Mouse (Mus musculus): Measurements from ENCODE around the gene Zfp628. TPM values are rescaled to one million over a fixed set of nuclear protein-coding genes. Genes with fewer than 3 reads are reported as not detected.

Zfp628 gene
- polyA plus RNA-seq, 1 experiment from 2014 or later, result 3.9 TPM

DNA sequence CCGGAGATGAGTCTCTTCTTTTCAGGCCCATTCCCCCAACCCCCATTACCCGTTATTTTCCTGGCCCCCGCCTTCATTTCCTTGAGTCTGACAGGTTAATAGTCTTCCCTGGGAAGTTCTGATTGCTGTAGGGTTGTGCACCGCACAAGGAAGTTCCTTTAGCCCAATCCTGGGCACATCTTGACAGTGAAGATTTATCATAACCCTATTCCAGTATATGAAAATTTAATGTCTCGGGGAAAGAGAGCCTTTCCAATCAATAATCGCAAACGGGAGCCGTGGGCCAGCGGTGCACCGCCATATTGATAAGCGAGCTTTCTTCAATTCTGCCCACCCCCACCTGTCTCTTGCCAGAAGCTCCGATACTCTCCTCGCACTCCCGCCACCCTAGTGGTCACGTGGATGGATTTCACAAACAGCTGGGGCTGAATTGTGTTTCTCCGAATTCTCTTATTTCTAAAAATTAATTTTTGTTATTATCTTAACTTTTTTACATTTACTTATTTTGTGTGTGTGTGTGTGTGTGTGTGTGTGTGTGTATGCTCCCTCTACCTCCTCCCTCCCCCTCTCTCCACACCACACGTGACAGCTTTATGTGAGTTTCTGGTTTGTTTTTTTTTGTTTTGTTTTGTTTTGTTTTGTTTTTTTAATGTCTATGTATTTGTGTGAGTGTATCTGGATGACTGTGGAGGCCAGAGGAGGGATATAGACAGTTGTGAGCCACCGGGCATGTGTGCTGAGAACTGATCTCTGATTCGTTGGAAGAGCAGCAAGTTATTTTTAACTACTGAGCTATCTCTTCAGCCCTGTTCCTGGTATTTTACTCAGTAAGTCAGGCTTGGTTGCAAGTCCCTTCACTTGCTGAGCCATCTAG is 15.1 kb upstream of the Zfp628 start:
- H3K4me2 ChIP-seq (ENCODE audit: low read length), result peak overlapping the region; percentile 61
- H3K27ac ChIP-seq, result no peak overlapping the region
- H3K27me3 ChIP-seq (ENCODE audit: insufficient read depth, low read length), result no peaks in the 10 kb centered on the region
- H3K9ac ChIP-seq (ENCODE audit: low read depth, low read length), result peak overlapping the region; percentile 44; the same call in 1 of the 2 replicates
- DNase-seq (ENCODE audit: low spot score) (peak; percentile 49), ATAC-seq (replicated peaks; ENCODE audit: low FRiP score, low read depth) (no peak)
- peaks cover 8% of the 10 kb centered on the region for H3K4me1 ChIP-seq (replicated peaks; ENCODE audit: insufficient read depth, low read length)
- H3K36me3 ChIP-seq (ENCODE audit: insufficient read depth, low read length), result no peaks in the 10 kb centered on the region
- H3K4me3 ChIP-seq (replicated peaks; ENCODE audit: low read depth, low read length), result peak overlapping the region; percentile 24
- WGBS, result 9% methylated on average over 19 of the region's 19 CpGs
- H3K9me3 ChIP-seq (replicated peaks; ENCODE audit: low read length), result no peaks in the 10 kb centered on the region
- no peak; the same call in 1 of the 2 replicates for TF ChIP-seq CTCF (IDR thresholded peaks at IDR 0.05; ENCODE audit: low read depth)

GRCm38 (mm10) chr7:4900523-4900851 is 14.5 kb upstream of the Zfp628 start:
- 0 out of 2 replicates have a peak overlapping the region, but pooled peaks have one; percentile 24 for H3K4me3 ChIP-seq (replicated peaks; ENCODE audit: low read depth, low read length)
- H3K27ac ChIP-seq, result no peak overlapping the region
- no peak for TF ChIP-seq CTCF (IDR thresholded peaks at IDR 0.05; ENCODE audit: low read depth)
- no peak for DNase-seq (ENCODE audit: low spot score)
- H3K4me1 ChIP-seq (replicated peaks; ENCODE audit: insufficient read depth, low read length), result peaks cover 8% of the 10 kb centered on the region
- H3K27me3 ChIP-seq (ENCODE audit: insufficient read depth, low read length), result no peaks in the 10 kb centered on the region
- H3K9ac ChIP-seq (ENCODE audit: low read depth, low read length), result no peak overlapping the region
- ATAC-seq (replicated peaks; ENCODE audit: low FRiP score, low read depth), result no peak
- H3K9me3 ChIP-seq (replicated peaks; ENCODE audit: low read length), result no peaks in the 10 kb centered on the region
- H3K36me3 ChIP-seq (ENCODE audit: insufficient read depth, low read length), result no peaks in the 10 kb centered on the region
- H3K4me2 ChIP-seq (ENCODE audit: low read length), result peak overlapping the region; percentile 61
- 32% methylated on average over 11 of the region's 11 CpGs for WGBS

DNA sequence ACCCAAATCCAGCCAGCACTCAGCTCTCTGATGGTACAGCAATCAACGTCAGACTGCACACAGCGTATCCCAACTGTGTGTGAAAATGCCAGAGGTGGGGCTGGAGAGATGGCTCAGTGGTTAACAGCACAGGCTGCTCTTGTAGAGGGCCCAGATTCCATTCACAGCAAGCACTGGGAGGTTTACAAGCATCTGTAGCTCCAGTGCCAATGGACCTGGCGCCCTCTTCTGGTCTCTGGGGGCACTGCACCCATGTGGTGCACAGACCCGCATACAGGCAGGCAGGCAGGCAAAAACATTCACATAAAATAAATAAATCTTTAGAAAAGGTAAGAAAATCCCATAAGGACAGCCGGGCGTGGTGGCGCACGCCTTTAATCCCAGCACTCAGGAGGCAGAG is 13.8 kb upstream of the Zfp628 start:
- Histone ChIP-seq H3K4me1 (replicated peaks; ENCODE audit: insufficient read depth, low read length) (peaks cover 8% of the 10 kb centered on the region), H3K4me3 (replicated peaks; ENCODE audit: low read depth, low read length) (no peak overlapping the region), H3K9ac (ENCODE audit: low read depth, low read length) (no peak overlapping the region), H3K9me3 (replicated peaks; ENCODE audit: low read length) (no peaks in the 10 kb centered on the region), H3K4me2 (ENCODE audit: low read length) (no peak overlapping the region), H3K27me3 (ENCODE audit: insufficient read depth, low read length) (no peaks in the 10 kb centered on the region), H3K27ac (no peak overlapping the region), H3K36me3 (ENCODE audit: insufficient read depth, low read length) (no peaks in the 10 kb centered on the region)
- DNase-seq (ENCODE audit: low spot score) (peak; percentile 40), ATAC-seq (replicated peaks; ENCODE audit: low FRiP score, low read depth) (no peak)
- 58% methylated on average over 8 of the region's 8 CpGs for WGBS
- peak; percentile 60 for TF ChIP-seq CTCF (IDR thresholded peaks at IDR 0.05; ENCODE audit: low read depth)

DNA sequence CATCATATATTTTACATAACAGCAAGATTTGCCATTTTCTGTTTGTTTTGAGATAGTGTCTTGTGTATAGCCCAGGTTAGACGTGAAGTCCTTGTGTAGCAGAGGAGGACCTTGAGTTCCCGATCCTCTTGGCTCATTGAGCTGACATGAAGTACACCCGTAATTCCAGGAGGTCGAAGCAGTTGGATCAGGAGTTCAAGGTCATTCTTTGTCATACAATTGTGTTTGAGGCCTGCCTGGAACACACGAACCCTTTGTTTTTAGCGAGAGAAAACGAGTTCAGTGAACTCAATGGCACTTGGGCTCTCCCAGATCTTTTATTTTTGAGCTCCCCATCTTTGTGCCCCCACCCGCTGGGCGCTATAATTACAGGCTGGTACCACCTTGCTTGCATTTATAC is 12.6 kb upstream of the Zfp628 start:
- Histone ChIP-seq H3K9me3 (replicated peaks; ENCODE audit: low read length) (no peaks in the 10 kb centered on the region), H3K4me2 (ENCODE audit: low read length) (no peak overlapping the region), H3K9ac (ENCODE audit: low read depth, low read length) (no peak overlapping the region), H3K27ac (no peak overlapping the region), H3K27me3 (ENCODE audit: insufficient read depth, low read length) (no peaks in the 10 kb centered on the region), H3K36me3 (ENCODE audit: insufficient read depth, low read length) (no peaks in the 10 kb centered on the region), H3K4me1 (replicated peaks; ENCODE audit: insufficient read depth, low read length) (peaks cover 8% of the 10 kb centered on the region), H3K4me3 (replicated peaks; ENCODE audit: low read depth, low read length) (no peak overlapping the region)
- no peak for DNase-seq (ENCODE audit: low spot score)
- ATAC-seq (replicated peaks; ENCODE audit: low FRiP score, low read depth), result no peak
- WGBS, result 82% methylated on average over 9 of the region's 9 CpGs
- TF ChIP-seq CTCF (IDR thresholded peaks at IDR 0.05; ENCODE audit: low read depth), result no peak

GRCm38 (mm10) chr7:4906466-4906950 is 8.5 kb upstream of the Zfp628 start, which contains the start of gene Gm36210:
TSS of gene Gm36210 (minus strand) at chr7:4906516.
- WGBS, result 43% methylated on average over 10 of the region's 10 CpGs

DNA sequence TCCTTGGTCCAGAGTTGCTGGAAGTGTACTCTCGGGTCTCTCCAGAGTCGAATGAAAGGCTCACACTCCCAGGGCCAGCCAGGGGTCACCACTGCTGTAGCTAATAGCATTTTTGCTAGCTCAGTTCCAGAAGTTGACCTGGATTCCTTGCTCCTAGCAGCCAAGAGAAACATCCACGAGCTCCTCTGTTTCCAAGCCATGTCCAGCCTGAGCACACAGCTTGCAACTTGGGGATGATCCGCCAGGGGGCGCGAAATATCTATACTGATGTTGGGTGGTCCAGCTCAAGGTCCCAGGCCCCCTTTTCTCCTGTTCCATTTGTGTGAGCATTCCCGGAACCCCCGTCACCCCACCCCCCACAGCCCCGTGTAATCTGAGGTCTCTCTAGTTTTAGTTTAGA is 3.5 kb upstream of the Zfp628 start:
- Histone ChIP-seq H3K9ac (ENCODE audit: low read depth, low read length) (no peak overlapping the region), H3K27me3 (ENCODE audit: insufficient read depth, low read length) (no peaks in the 10 kb centered on the region)
- TF ChIP-seq CTCF (IDR thresholded peaks at IDR 0.05; ENCODE audit: low read depth), result peak; percentile 66

More at GRCm38 (mm10) chr7:4906466-4906950, 8.5 kb upstream of the Zfp628 start, which contains the start of gene Gm36210:
- Histone ChIP-seq H3K27me3 (ENCODE audit: insufficient read depth, low read length) (no peaks in the 10 kb centered on the region), H3K36me3 (ENCODE audit: insufficient read depth, low read length) (no peaks in the 10 kb centered on the region), H3K9me3 (replicated peaks; ENCODE audit: low read length) (no peaks in the 10 kb centered on the region), H3K4me1 (replicated peaks; ENCODE audit: insufficient read depth, low read length) (no peaks in the 10 kb centered on the region), H3K9ac (ENCODE audit: low read depth, low read length) (no peak within 1 kb of the TSS), H3K4me3 (replicated peaks; ENCODE audit: low read depth, low read length) (no peak within 1 kb of the TSS), H3K27ac (no peak within 1 kb of the TSS), H3K4me2 (ENCODE audit: low read length) (no peak within 1 kb of the TSS)
- no peak for TF ChIP-seq CTCF (IDR thresholded peaks at IDR 0.05; ENCODE audit: low read depth)
- no peak for ATAC-seq (replicated peaks; ENCODE audit: low FRiP score, low read depth)
- no peak for DNase-seq (ENCODE audit: low spot score)

More for the DNA sequence above, 3.5 kb upstream of the Zfp628 start:
- 29% methylated on average over 9 of the region's 9 CpGs for WGBS
- Histone ChIP-seq H3K9me3 (replicated peaks; ENCODE audit: low read length) (no peaks in the 10 kb centered on the region), H3K27ac (no peak overlapping the region), H3K4me2 (ENCODE audit: low read length) (no peak overlapping the region), H3K4me1 (replicated peaks; ENCODE audit: insufficient read depth, low read length) (peaks cover 8% of the 10 kb centered on the region; the same call in 1 of the 2 replicates), H3K36me3 (ENCODE audit: insufficient read depth, low read length) (no peaks in the 10 kb centered on the region), H3K4me3 (replicated peaks; ENCODE audit: low read depth, low read length) (no peak overlapping the region)
- DNase-seq (ENCODE audit: low spot score), result peak; percentile 78
- no peak for ATAC-seq (replicated peaks; ENCODE audit: low FRiP score, low read depth)

Measured in kidney, postnatal 0 days (tissue).